Mouse (Mus musculus) cerebellum, adult 2 months (tissue): ENCODE results near the gene Daam1.

Experiments
- CTCF ChIP-seq: fragments of 200-500 bp; IDR thresholded peaks from 2 replicates; pipeline ENCODE4 v1.5.1; 2011; ENCODE audit warnings: low read depth, mild to moderate bottlenecking, control low read depth, low read length, moderate library complexity, borderline replicate concordance; ENCODE audit not compliant: insufficient read depth
- POLR2A ChIP-seq: fragments of 200-500 bp; IDR thresholded peaks from 2 replicates; pipeline ENCODE4 v1.6.1; 2011; ENCODE audit warnings: low read length, control low read depth, borderline replicate concordance; ENCODE audit not compliant: insufficient read depth

DNA sequence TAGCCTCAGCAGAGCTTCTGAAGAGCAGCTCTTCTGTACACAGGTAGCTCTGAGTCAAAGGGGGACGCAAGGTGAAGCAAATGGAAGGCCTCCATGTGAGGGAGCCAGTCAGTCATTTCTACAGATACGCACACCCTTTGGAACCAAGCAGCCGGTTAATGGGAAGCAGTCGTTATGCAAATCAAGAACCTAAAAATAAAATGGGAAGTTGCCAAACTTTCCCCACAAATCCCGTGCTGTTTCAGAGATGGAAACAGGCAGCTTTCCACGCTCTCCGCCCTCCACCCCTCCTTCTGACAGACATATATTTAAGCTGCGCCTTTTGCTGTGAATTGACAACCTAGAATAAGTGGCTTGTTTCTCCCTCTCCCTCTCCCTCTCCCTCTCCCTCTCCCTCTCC lies 150.4 kb downstream of the Daam1 start:
- TF ChIP-seq CTCF (no peak), POLR2A (no peak)
